In genomic region chr19:58582018-58582417, GRCm38 (mm10) we compare ENCODE assay signal across 23 mouse cellular contexts.
DNase-seq lines count a peak whose midpoint lies in the region; ATAC-seq and TF ChIP-seq lines count a peak whose summit lies in the region.
"Had no signal": no experiment of that assay in that cellular context is flagged by ENCODE, and none has a peak within 500 bp of the region (broad histone marks: within the 10 kb centered on the region; RNA-seq: fewer than 3 reads in every experiment).

No protein-coding gene starts in this region.

- CTCF ChIA-PET in Patski (lab: Charles Lee): interaction anchor here (2.3 kb wide), 1 partner anchor 9 kb away, joined by 6 read pairs; no protein-coding TSS in a partner anchor

- 12% methylated on average over 7 of the region's 7 CpGs for WGBS in kidney, embryonic 14.5 days
- WGBS in limb, embryonic 12.5 days: 17% methylated on average over 7 of the region's 7 CpGs

- H3K4me1 ChIP-seq in kidney, embryonic 14.5 days (ENCODE audit: control insufficient read depth, insufficient read depth, low read length): 0 out of 2 replicates have a peak, but pooled peaks cover 8% of the 10 kb centered on the region
- H3K4me1 ChIP-seq in limb, embryonic 12.5 days (replicated peaks): peaks cover 6% of the 10 kb centered on the region
- H3K4me1 ChIP-seq: liver, embryonic 15.5 days; megakaryocyte, embryonic 14.5 days had no signal

- H3K4me2 ChIP-seq in kidney, embryonic 14.5 days (replicated peaks; ENCODE audit: low read depth, low read length): no peak overlapping the region
- H3K4me2 ChIP-seq in limb, embryonic 12.5 days: peak overlapping the region; percentile 11
- H3K4me2 ChIP-seq: heart, embryonic 11.5 days; hindbrain, embryonic 14.5 days; liver, embryonic 15.5 days had no signal

- no peaks in the 10 kb centered on the region for H3K36me3 ChIP-seq in kidney, embryonic 14.5 days (ENCODE audit: control insufficient read depth, insufficient read depth, low read length)
- H3K36me3 ChIP-seq in limb, embryonic 12.5 days: no peaks in the 10 kb centered on the region
- H3K36me3 ChIP-seq: G1E; liver, embryonic 15.5 days had no signal

- TF ChIP-seq CTCF in Patski (IDR thresholded peaks at IDR 0.05): no peak

- no peak overlapping the region for H3K27ac ChIP-seq in kidney, embryonic 14.5 days (ENCODE audit: low read depth, low read length)
- no peak overlapping the region for H3K27ac ChIP-seq in limb, embryonic 12.5 days
- H3K27ac ChIP-seq: hindbrain, embryonic 14.5 days; liver, embryonic 15.5 days had no signal

- POLR2A ChIA-PET in Patski (lab: Charles Lee): no interaction called here

- no peak overlapping the region for H3K9ac ChIP-seq in kidney, embryonic 14.5 days (ENCODE audit: low read depth, low read length)
- H3K9ac ChIP-seq in limb, embryonic 12.5 days (replicated peaks): no peak overlapping the region
- H3K9ac ChIP-seq: hindbrain, embryonic 14.5 days; liver, embryonic 15.5 days had no signal

- peak; percentile 57 for ATAC-seq in Patski
- peak; percentile 92 for ATAC-seq in kidney, embryonic 14.5 days (ENCODE audit: low FRiP score, low TSS enrichment)
- no peak for ATAC-seq in limb, embryonic 12.5 days (ENCODE audit: insufficient number of reproducible peaks, insufficient read depth, low FRiP score, low TSS enrichment, low read depth)
- no peak for ATAC-seq in inflammation-experienced regulatory T-cells, adult 6 months
- ATAC-seq: CD4-positive, CD25-positive, alpha-beta regulatory T cell, adult 4 months; forebrain, embryonic 14.5 days; lung, postnatal 0 days had no signal

- H3K4me3 ChIP-seq in kidney, embryonic 14.5 days (ENCODE audit: low read length): no peak overlapping the region
- no peak overlapping the region for H3K4me3 ChIP-seq in limb, embryonic 12.5 days (replicated peaks)
- H3K4me3 ChIP-seq: liver, embryonic 15.5 days; megakaryocyte, embryonic 14.5 days had no signal

- H3K27me3 ChIP-seq in Patski: peaks cover 83% of the 10 kb centered on the region
- no peaks in the 10 kb centered on the region for H3K27me3 ChIP-seq in kidney, embryonic 14.5 days (ENCODE audit: control insufficient read depth, insufficient read depth, low read length)
- H3K27me3 ChIP-seq in limb, embryonic 12.5 days: no peaks in the 10 kb centered on the region
- H3K27me3 ChIP-seq: liver, embryonic 15.5 days; megakaryocyte, embryonic 14.5 days had no signal

- no peaks in the 10 kb centered on the region for H3K9me3 ChIP-seq in kidney, embryonic 14.5 days (ENCODE audit: control insufficient read depth, low read length)
- no peaks in the 10 kb centered on the region for H3K9me3 ChIP-seq in limb, embryonic 12.5 days
- H3K9me3 ChIP-seq: liver, embryonic 15.5 days; megakaryocyte, embryonic 14.5 days had no signal

- DNase-seq in adrenal gland, adult (ENCODE audit: inconsistent age in 2 of 2, low spot score in 1 of 2): peak; percentile 12 to 32
- DNase-seq in adrenal gland, postnatal 14 days: no peak
- DNase-seq in Patski (ENCODE audit: low read depth, low spot score): peak; percentile 76
- DNase-seq in layer of hippocampus, postnatal 25 days (ENCODE audit: extremely low spot score in 1 of 2, low spot score in 1 of 2): no peak
- no peak for DNase-seq in right cerebral cortex, adult 18-20 months
- DNase-seq: adrenal gland, postnatal 10 days; cerebellum, adult 2 months; gastrocnemius, postnatal 36 days; layer of hippocampus, postnatal 36 days; left cerebral cortex, postnatal 4 days; right cerebral cortex, postnatal 4 days; thymus, postnatal 25 days had no signal

- in situ Hi-C loops in Patski (cut with MboI; ENCODE audit: low pct_unique_long_range_greater_than_20kb): no loop called here

Comparison
In these comparisons a context has a peak if more than half of its experiments do, and no peak if none do; other contexts are left out.
1. DNase-seq: peak in adrenal gland, adult (2 of 2) and Patski (single experiment); none in adrenal gland, postnatal 14 days (single experiment), layer of hippocampus, postnatal 25 days (0 of 2) and right cerebral cortex, adult 18-20 months (single experiment).
2. ATAC-seq: peak in Patski (single experiment) and kidney, embryonic 14.5 days (single experiment); none in limb, embryonic 12.5 days (single experiment) and inflammation-experienced regulatory T-cells, adult 6 months (single experiment).